Mouse (Mus musculus) mammary gland, adult 2 months (tissue): ENCODE results near the gene Naip5. TPM values are rescaled to one million over a fixed set of nuclear protein-coding genes. Genes with fewer than 3 reads are reported as not detected.

Source experiments
- polyA plus RNA-seq: library from polyadenylated mRNA; depleted of rRNA; stranded (reverse); fragments of >200 nt; gene quantifications from 2 replicates; pipeline ENCODE4 v1.2.3, GENCODE M21; 2012; ENCODE audit warnings: low replicate concordance; rRNA removed

Gene Naip5
- polyA plus RNA-seq = 1.6 and 3.0 TPM in 2 replicates

GRCm38 (mm10) chr13:100246223-100246622, at the start of gene Naip5:
Gene Naip5, minus strand, starts transcription at chr13:100246323.

GRCm38 (mm10) chr13:100201659-100202333, 44.3 kb downstream of the Naip5 start, which contains the start of gene Naip2:
Gene Naip2, minus strand, starts transcription at chr13:100202092.

Other genes with a start within 250 kb of the Naip5 start
- 32.3 and 38.8 TPM in 2 replicates for gene Mccc2, start 230.7 kb downstream of the Naip5 start, polyA plus RNA-seq
- 2.0 and 2.2 TPM in 2 replicates for gene Bdp1, start 142.3 kb downstream of the Naip5 start, polyA plus RNA-seq
- 2.3 and 5.7 TPM in 2 replicates for gene Serf1, start 138.3 kb downstream of the Naip5 start, polyA plus RNA-seq
- gene Smn1, start 121.5 kb downstream of the Naip5 start, polyA plus RNA-seq = 8.3 and 15.5 TPM in 2 replicates
- gene Naip2, start 44.2 kb downstream of the Naip5 start, polyA plus RNA-seq = 1.5 and 2.3 TPM in 2 replicates
- gene Naip6, start 71.4 kb upstream of the Naip5 start, polyA plus RNA-seq = 1.8 and 4.7 TPM in 2 replicates
- 0.18 and 0.26 TPM in 2 replicates for gene Naip1, start 206.5 kb upstream of the Naip5 start, polyA plus RNA-seq
- gene Gtf2h2, start 246.3 kb upstream of the Naip5 start, polyA plus RNA-seq = 15.6 and 28.4 TPM in 2 replicates